Mouse (Mus musculus) liver, postnatal 0 days (tissue): ENCODE data around the gene Gm37240.

Source experiments
- CTCF ChIP-seq: sonication (generic); IDR thresholded peaks from 2 replicates; pipeline ENCODE4 v1.5.1; 2016; ENCODE audit warnings: antibody characterized with exemption, low read depth
- EP300 ChIP-seq: IDR thresholded peaks from 2 replicates; pipeline ENCODE4 v1.6.1; 2016; ENCODE audit warnings: antibody characterized with exemption, low read depth, mild to moderate bottlenecking

- TF ChIP-seq CTCF (no peak), EP300 (no peak)
Observed at GRCm38 (mm10) chr3:84524952-84525351, 1362.4 kb downstream of the Gm37240 start.
